Comparison of ENCODE assay signal across 14 mouse cellular contexts in genomic region chr10:77229609-77230595, GRCm38 (mm10). TPM values are rescaled to one million over a fixed set of nuclear protein-coding genes. Genes with fewer than 3 reads are reported as not detected.
DNase-seq lines count a peak whose midpoint lies in the region; ATAC-seq and TF ChIP-seq lines count a peak whose summit lies in the region.
"Had no signal": no experiment of that assay in that cellular context is flagged by ENCODE, and none has a peak within 500 bp of the region (broad histone marks: within the 10 kb centered on the region; RNA-seq: fewer than 3 reads in every experiment).

No protein-coding gene starts in this region.

- TF ChIP-seq EP300 in liver, postnatal 0 days (IDR thresholded peaks at IDR 0.05; ENCODE audit: low read depth) = no peak

- H3K4me3 ChIP-seq in liver, postnatal 0 days (ENCODE audit: low read depth, low read length) = no peak overlapping the region
- H3K4me3 ChIP-seq in liver, embryonic 13.5 days (replicated peaks) = no peak overlapping the region
- H3K4me3 ChIP-seq: left cerebral cortex, adult 2 months; midbrain, embryonic 13.5 days had no signal

- peak; percentile 26 for DNase-seq in embryo, embryonic 11 days
- DNase-seq in embryo, embryonic 10 days (ENCODE audit: low spot score) = no peak
- peak; percentile 67 for DNase-seq in liver
- DNase-seq in liver, postnatal 0 days = no peak
- DNase-seq in adrenal gland, postnatal 25 days = peak; percentile 56
- no peak for DNase-seq in liver, embryonic 13.5 days
- DNase-seq: cerebellum, adult 2 months; kidney, adult 2 months; right cerebral cortex, postnatal 25 days; thymus, postnatal 36 days had no signal

- no peak overlapping the region for H3K27ac ChIP-seq in liver, postnatal 0 days (ENCODE audit: low read depth)
- peak overlapping the region; percentile 98 for H3K27ac ChIP-seq in liver, embryonic 13.5 days
- H3K27ac ChIP-seq: left cerebral cortex, adult 2 months; midbrain, embryonic 13.5 days had no signal

- H3K9me3 ChIP-seq in liver, postnatal 0 days (ENCODE audit: low read length) = no peaks in the 10 kb centered on the region
- H3K9me3 ChIP-seq in liver, embryonic 13.5 days (replicated peaks) = no peaks in the 10 kb centered on the region
- H3K9me3 ChIP-seq: midbrain, embryonic 13.5 days had no signal

- peaks cover 39% of the 10 kb centered on the region for H3K4me1 ChIP-seq in liver, postnatal 0 days (ENCODE audit: insufficient read depth)
- peaks cover 94% of the 10 kb centered on the region for H3K4me1 ChIP-seq in liver, embryonic 13.5 days (replicated peaks)
- H3K4me1 ChIP-seq: midbrain, embryonic 13.5 days had no signal

- TF ChIP-seq CTCF in liver, postnatal 0 days (IDR thresholded peaks at IDR 0.05; ENCODE audit: low read depth) = no peak

- H3K4me2 ChIP-seq in liver, postnatal 0 days (ENCODE audit: low read depth, low read length) = no peak overlapping the region
- peak overlapping the region; percentile 23; the same call in 1 of the 2 replicates for H3K4me2 ChIP-seq in liver, embryonic 13.5 days
- H3K4me2 ChIP-seq: midbrain, embryonic 13.5 days had no signal

- no peaks in the 10 kb centered on the region for H3K27me3 ChIP-seq in liver, postnatal 0 days (ENCODE audit: insufficient read depth, low read length)
- H3K27me3 ChIP-seq in liver, embryonic 13.5 days = no peaks in the 10 kb centered on the region
- H3K27me3 ChIP-seq: midbrain, embryonic 13.5 days had no signal

- WGBS in liver, postnatal 0 days (ENCODE audit: insufficient replicate concordance) = 58% methylated on average over 13 of the region's 13 CpGs
- 49% methylated on average over 13 of the region's 13 CpGs for WGBS in liver, embryonic 13.5 days (ENCODE audit: insufficient replicate concordance)

- no peaks in the 10 kb centered on the region for H3K36me3 ChIP-seq in liver, postnatal 0 days (replicated peaks; ENCODE audit: insufficient read depth, low read length)
- no peaks in the 10 kb centered on the region for H3K36me3 ChIP-seq in liver, embryonic 13.5 days
- H3K36me3 ChIP-seq: midbrain, embryonic 13.5 days had no signal

- no peak overlapping the region for H3K9ac ChIP-seq in liver, postnatal 0 days (replicated peaks)
- H3K9ac ChIP-seq in liver, embryonic 13.5 days = peak overlapping the region; percentile 65
- H3K9ac ChIP-seq: midbrain, embryonic 13.5 days had no signal

- ATAC-seq in liver, postnatal 0 days = no peak
- no peak for ATAC-seq in liver, embryonic 13.5 days (ENCODE audit: low read depth)
- ATAC-seq in erythroblast, adult 5-6 weeks (replicated peaks; ENCODE audit: low FRiP score, poor library complexity, severe bottlenecking) = no peak
- ATAC-seq in inflammation-experienced regulatory T-cells, adult 6 months = no peak
- ATAC-seq: midbrain, embryonic 13.5 days had no signal

RNA-seq across cellular contexts. Expression of gene Pofut2, which starts 29.1 kb away (rescaled TPM):
- polyA plus RNA-seq in liver, postnatal 0 days (2015; fragmentation: Nextera tagmentation; extraction: Ambion mirVana) = 16.4 and 17.2 TPM in 2 replicates
- 69.1 and 75.7 TPM in 2 replicates for total RNA-seq in adrenal gland, postnatal 25 days (2021)
- polyA plus RNA-seq in liver, embryonic 13.5 days (2015; fragmentation: Nextera tagmentation; extraction: Ambion mirVana) = 29.7 and 30.2 TPM in 2 replicates
- 0.77 and 2.9 TPM in 2 replicates for total RNA-seq in erythroblast, adult 5-6 weeks (2015; ENCODE audit: low replicate concordance)
- 2.0 and 3.4 TPM in 2 replicates for total RNA-seq in erythroblast, adult 5-6 weeks (2017; ENCODE audit: low replicate concordance)
- 10 to 100 TPM; 19.4 to 24.9 (median 19.8) TPM for polyA plus RNA-seq in inflammation-experienced regulatory T-cells, adult 6 months (2017; shearing (Covaris generic))

Comparison
In these comparisons a context has a peak if more than half of its experiments do, and no peak if none do; other contexts are left out.
1. DNase-seq: peak in embryo, embryonic 11 days (single experiment), liver (single experiment) and adrenal gland, postnatal 25 days (single experiment); none in embryo, embryonic 10 days (single experiment), liver, postnatal 0 days (single experiment) and liver, embryonic 13.5 days (single experiment).